Mouse (Mus musculus) lung, adult 2 months (tissue): Measurements from ENCODE around the gene Klhdc4.

ENCODE experiments used
- CTCF ChIP-seq: fragments of 200-500 bp; IDR thresholded peaks from 2 replicates; pipeline ENCODE4 v1.5.1; 2011; ENCODE audit warnings: mild to moderate bottlenecking, low read length, control low read depth; ENCODE audit not compliant: insufficient read depth
- POLR2A ChIP-seq: fragments of 200-500 bp; IDR thresholded peaks from 2 replicates; pipeline ENCODE4 v1.6.1; 2011; ENCODE audit warnings: low read depth, mild to moderate bottlenecking, control low read depth, low read length, borderline replicate concordance; ENCODE audit errors: extremely low read depth

DNA sequence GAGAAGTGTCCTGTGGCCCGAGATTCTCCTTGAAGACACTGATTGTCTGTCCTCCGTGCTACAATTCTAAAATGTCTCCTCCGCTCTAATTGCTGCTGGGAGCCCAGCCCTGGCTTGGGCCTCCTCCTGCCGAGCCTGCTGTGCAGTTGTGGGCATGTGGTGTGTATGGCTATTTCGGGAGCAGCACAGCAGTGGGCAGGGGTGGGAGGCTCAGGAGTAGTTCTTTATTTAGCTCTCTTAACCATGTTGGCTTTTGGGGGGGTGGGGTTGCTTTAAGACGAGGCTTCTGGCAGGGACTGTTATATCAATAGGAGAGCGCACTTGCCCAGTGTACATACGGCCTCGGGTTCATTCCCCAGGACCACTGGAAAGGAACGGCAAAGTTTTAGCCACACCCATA is 42.8 kb downstream of the Klhdc4 start:
- no peak for TF ChIP-seq POLR2A
- TF ChIP-seq CTCF = no peak
